12 mouse cellular contexts compared by ENCODE assay signal in the genomic region with DNA sequence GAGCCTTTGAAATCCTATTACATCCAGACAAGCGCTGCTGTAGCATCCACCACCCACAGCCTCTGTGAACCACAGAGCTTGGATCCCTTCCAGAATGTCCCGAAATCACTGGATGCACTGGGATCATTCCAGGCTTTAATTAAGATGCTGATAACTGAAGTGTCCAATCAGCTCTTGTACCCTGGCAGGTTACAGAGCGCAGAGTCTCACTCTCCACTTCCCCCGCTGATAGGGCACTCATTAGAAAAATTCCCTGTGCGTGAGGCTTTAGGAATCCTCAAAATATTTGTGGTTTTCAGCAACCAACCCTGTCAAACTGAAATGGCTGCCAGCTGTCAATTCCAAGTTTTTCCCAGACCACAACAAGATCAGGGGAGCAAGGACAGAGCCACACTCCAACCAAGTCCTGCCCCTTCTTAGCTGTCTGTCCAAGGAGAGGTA. TPM values are rescaled to one million over a fixed set of nuclear protein-coding genes. Genes with fewer than 3 reads are reported as not detected.
DNase-seq lines count a peak whose midpoint lies in the region; ATAC-seq lines count a peak whose summit lies in the region.
"Had no signal": no experiment of that assay in that cellular context is flagged by ENCODE, and none has a peak within 500 bp of the region (broad histone marks: within the 10 kb centered on the region; RNA-seq: fewer than 3 reads in every experiment).

No protein-coding gene starts in this region.

- H3K4me2 ChIP-seq in kidney, embryonic 14.5 days (replicated peaks; ENCODE audit: low read depth, low read length), result no peak overlapping the region

- 0 out of 2 replicates have a peak, but pooled peaks have one; percentile 32 for ATAC-seq in kidney, embryonic 14.5 days (ENCODE audit: low FRiP score, low TSS enrichment)

- no peaks in the 10 kb centered on the region for H3K9me3 ChIP-seq in kidney, embryonic 14.5 days (ENCODE audit: control insufficient read depth, low read length)
- H3K9me3 ChIP-seq: G1E had no signal

- H3K4me1 ChIP-seq in kidney, embryonic 14.5 days (ENCODE audit: control insufficient read depth, insufficient read depth, low read length), result no peaks in the 10 kb centered on the region

- H3K9ac ChIP-seq in kidney, embryonic 14.5 days (ENCODE audit: low read depth, low read length), result no peak overlapping the region
- H3K9ac ChIP-seq: liver, embryonic 14.5 days had no signal

- H3K36me3 ChIP-seq in kidney, embryonic 14.5 days (ENCODE audit: control insufficient read depth, insufficient read depth, low read length), result no peaks in the 10 kb centered on the region
- H3K36me3 ChIP-seq: G1E had no signal

- 58% methylated on average over 5 of the region's 5 CpGs for WGBS in kidney, embryonic 14.5 days

- no peaks in the 10 kb centered on the region for H3K27me3 ChIP-seq in kidney, embryonic 14.5 days (ENCODE audit: control insufficient read depth, insufficient read depth, low read length)

- no peak overlapping the region for H3K27ac ChIP-seq in kidney, embryonic 14.5 days (ENCODE audit: low read depth, low read length)
- H3K27ac ChIP-seq: liver, embryonic 14.5 days had no signal

- DNase-seq in kidney, adult 9 months, result no peak
- peak; percentile 99 for DNase-seq in Muller cell, postnatal 12 days (ENCODE audit: inconsistent ontology term)
- DNase-seq in heart, adult 11 months, result peak; percentile 96
- peak; percentile 62 for DNase-seq in kidney, postnatal 10 days
- DNase-seq in B cell, adult 2 months, result no peak
- no peak for DNase-seq in right cerebral cortex, postnatal 25 days
- DNase-seq in thymus, postnatal 14 days, result no peak
- DNase-seq: cerebellum, adult 9-10 months; gastrocnemius, postnatal 14 days had no signal

- H3K4me3 ChIP-seq in kidney, embryonic 14.5 days (ENCODE audit: low read length), result no peak overlapping the region

RNA-seq across cellular contexts. Expression of a gene that starts 2.2 kb away (rescaled TPM):
- 0.34 and 0.66 TPM in 2 replicates for polyA plus RNA-seq in kidney, embryonic 14.5 days (2014; fragmentation: Nextera tagmentation; extraction: Ambion mirVana)
- polyA plus RNA-seq: G1E had no signal

Comparison
In these comparisons a context has a peak if more than half of its experiments do, and no peak if none do; other contexts are left out.
1. DNase-seq: peak in Muller cell, postnatal 12 days (single experiment), heart, adult 11 months (single experiment) and kidney, postnatal 10 days (single experiment); none in kidney, adult 9 months (single experiment), B cell, adult 2 months (0 of 2), right cerebral cortex, postnatal 25 days (single experiment) and thymus, postnatal 14 days (single experiment).